Mouse (Mus musculus): ENCODE results near the gene Gm11037. TPM values are rescaled to one million over a fixed set of nuclear protein-coding genes. Genes with fewer than 3 reads are reported as not detected.

Gm11037 gene
- not detected for polyA plus RNA-seq (2017; shearing (Covaris generic))

DNA sequence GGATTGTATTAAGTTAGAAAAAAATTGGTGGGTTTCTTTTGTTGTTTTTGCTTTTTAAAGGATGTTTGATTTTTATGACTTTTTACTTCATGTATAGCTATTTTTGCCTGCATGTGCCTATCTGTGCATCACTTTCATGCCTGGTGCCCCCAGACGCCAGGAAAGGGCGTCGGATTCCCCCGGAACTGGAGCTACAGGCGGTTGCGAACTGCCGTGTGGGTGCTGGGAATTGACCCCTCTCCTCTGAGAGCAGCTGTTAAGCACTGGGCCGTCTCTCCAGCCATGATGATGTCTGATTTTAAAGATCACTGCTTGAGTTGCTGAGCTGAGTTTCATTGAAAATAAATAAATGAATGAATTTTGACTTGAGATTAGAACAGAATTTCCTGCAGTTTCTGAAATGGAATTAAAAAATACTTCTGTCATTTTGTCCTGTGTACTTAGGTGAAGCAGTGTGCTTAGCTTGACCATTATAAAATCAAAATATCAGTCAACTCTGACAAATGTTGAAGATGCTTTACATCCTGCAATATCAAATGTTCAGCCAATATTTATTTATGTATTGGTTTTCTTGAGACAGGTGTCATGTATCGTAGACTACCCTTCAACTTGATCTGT lies at the start of gene Gm11037:
Gm11037 (plus strand) TSS at position 568 of the 618 bp plus-strand sequence.

DNA sequence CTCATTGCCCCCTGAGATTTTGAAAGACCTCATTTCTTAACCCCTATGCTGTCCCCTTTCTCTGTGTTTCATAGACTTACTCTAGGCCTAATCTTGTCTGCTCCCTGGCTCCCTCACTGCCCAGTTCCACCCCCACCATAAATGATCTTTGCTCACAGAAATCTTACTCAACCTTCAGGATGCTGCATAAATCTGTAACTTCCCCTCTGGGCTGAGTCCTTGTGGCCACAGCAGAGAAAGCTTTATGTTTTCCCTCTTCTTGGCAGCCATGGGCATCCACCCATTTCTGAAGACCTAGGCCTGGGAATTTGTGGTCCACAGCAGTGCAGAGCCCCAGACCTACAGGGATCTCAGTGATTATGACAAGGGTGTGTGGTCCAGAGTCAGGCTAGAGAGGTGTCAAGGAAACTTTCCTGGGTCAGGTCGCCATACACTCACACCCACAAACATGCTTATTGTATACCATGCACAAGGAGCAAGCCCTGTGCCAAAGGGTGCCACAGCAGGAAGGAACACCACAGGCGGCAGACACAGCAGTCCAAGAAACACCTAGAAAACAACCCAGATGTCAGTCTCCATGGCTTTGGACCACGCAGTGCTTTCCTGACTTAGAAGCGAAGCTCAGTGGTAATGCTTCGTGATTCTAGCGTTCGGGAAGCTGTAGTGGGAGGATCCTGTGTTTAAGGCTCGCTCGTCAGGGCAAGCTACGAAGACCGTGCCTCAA lies 46.5 kb upstream of the Gm11037 start, which contains the start of gene Siglec1:
Siglec1 (minus strand) TSS at position 99 of the 724 bp plus-strand sequence.

DNA sequence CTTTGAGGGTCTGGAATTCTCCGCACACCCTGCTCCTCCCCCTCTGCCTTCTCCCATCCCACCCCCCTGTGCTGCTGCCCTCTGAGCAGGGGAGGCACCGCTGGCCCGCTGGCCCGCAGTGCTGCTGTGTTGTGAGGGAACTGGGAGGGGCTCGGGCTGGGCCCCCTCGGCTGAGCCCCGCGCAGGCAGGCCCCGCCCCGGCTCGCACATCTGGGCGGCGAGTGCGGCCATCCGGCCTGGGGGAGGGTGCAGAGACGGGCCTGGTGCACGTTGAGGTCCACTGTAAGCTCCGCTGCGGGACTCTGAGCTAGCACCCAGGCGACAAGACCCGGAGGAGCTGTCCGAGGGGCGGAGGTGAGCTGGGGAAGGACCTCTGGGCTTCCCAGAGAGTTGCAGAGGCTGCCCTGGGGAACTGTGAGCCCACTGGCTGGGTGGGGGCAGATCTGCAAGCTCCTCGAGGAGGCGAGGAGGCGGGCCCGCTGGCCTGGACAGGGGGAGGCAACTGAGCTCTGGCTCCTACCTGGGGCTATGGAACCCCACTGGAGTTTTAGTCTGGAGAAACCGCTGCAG lies 6.1 kb upstream of the Gm11037 start, which contains the start of gene Hspa12b:
Hspa12b (plus strand) TSS at position 120 of the 570 bp plus-strand sequence.

DNA sequence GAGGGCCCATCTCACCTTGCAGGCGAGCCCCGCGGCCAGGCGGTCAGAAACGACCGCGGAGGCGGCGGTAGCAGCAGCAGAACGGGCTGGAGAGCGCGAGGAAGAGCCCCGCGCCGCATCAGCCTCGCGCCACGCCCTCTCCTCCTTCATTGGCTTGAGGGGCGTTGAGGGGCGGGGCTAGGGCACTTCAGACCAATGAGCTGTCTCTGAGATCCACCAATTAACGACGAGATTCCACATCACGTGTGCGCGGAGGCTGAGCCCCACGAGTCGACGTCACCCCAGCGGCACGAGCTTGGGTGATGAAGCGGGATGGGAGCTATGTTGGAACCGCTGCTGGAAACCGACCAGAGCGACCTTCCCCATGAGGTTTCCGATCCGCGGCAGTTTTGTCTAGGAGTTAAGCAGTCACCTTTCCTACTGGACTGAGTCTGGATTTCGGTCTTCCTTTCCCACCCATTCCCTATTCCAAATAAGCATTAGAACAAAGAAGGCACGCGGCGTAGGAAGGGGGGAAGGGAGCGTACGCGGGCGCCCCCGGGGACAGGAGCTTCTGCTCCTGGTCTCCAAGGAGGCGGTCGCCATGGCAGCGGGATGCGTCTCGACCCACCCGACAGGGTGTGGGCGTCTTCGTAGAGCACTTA lies 26.8 kb downstream of the Gm11037 start, which contains the start of gene 1700037H04Rik:
1700037H04Rik (minus strand) TSS at position 144 of the 644 bp plus-strand sequence.

DNA sequence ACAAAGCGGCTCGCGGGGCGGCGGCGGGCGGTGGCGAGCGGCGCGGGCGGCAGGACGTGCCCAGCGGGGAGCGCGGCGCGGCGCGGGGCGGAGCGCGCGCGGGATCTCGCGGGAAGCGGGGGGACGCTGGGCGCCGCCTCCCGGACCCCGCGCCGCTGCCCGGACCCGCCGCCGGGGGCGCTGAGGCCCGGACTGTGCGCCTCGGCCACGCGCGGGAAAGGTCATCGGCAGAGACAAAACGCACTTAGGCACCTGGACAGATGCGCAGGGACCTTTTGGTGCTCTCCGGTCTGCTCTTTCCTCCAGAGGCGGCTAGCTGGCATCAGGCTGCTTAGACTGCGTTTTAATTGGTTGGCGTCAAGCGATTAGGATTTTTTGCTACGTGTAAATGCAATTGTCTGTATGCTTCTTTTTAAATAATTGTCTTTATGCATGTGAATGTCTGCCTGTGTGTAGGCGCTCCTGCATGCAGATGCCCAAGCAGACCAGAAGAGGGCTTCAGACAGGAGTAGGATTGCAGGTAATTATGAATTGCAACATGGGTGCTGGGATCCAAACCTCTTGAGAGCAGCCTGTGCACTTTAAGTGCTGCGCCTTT lies 46.8 kb downstream of the Gm11037 start, which contains the start of gene Cenpb:
Cenpb (minus strand) TSS at position 78 of the 598 bp plus-strand sequence.

Other genes with a start within 250 kb of the Gm11037 start
- 8.1 TPM for gene 4930402H24Rik, start 227.1 kb upstream of the Gm11037 start, polyA plus RNA-seq (2017; shearing (Covaris generic))
- 2.9 TPM for gene Atrn, start 227.0 kb upstream of the Gm11037 start, polyA plus RNA-seq (2017; shearing (Covaris generic))
- gene Gfra4, start 90.4 kb upstream of the Gm11037 start, polyA plus RNA-seq (2017; shearing (Covaris generic)), result not detected
- gene Adam33, start 69.7 kb upstream of the Gm11037 start, polyA plus RNA-seq (2017; shearing (Covaris generic)), result not detected
- gene Siglec1, start 46.7 kb upstream of the Gm11037 start, polyA plus RNA-seq (2017; shearing (Covaris generic)), result 0.10 TPM
- not detected for gene Hspa12b, start 6.2 kb upstream of the Gm11037 start, polyA plus RNA-seq (2017; shearing (Covaris generic))
- 49.0 TPM for gene 1700037H04Rik, start 26.6 kb downstream of the Gm11037 start, polyA plus RNA-seq (2017; shearing (Covaris generic))
- 2.1 TPM for gene Cenpb, start 46.6 kb downstream of the Gm11037 start, polyA plus RNA-seq (2017; shearing (Covaris generic))
- 102 TPM for gene Cdc25b, start 53.5 kb downstream of the Gm11037 start, polyA plus RNA-seq (2017; shearing (Covaris generic))
- gene Spef1, start 53.8 kb downstream of the Gm11037 start, polyA plus RNA-seq (2017; shearing (Covaris generic)), result not detected
- gene Ap5s1, start 73.6 kb downstream of the Gm11037 start, polyA plus RNA-seq (2017; shearing (Covaris generic)), result 25.5 TPM
- 32.7 TPM for gene Mavs, start 100.6 kb downstream of the Gm11037 start, polyA plus RNA-seq (2017; shearing (Covaris generic))
- gene Pank2, start 129.0 kb downstream of the Gm11037 start, polyA plus RNA-seq (2017; shearing (Covaris generic)), result 7.5 TPM
- gene Rnf24, start 219.4 kb downstream of the Gm11037 start, polyA plus RNA-seq (2017; shearing (Covaris generic)), result 0.91 TPM

Data from CD4-positive, CD25-positive, alpha-beta regulatory T cell, adult 9 weeks (primary cell).